In the genomic region with DNA sequence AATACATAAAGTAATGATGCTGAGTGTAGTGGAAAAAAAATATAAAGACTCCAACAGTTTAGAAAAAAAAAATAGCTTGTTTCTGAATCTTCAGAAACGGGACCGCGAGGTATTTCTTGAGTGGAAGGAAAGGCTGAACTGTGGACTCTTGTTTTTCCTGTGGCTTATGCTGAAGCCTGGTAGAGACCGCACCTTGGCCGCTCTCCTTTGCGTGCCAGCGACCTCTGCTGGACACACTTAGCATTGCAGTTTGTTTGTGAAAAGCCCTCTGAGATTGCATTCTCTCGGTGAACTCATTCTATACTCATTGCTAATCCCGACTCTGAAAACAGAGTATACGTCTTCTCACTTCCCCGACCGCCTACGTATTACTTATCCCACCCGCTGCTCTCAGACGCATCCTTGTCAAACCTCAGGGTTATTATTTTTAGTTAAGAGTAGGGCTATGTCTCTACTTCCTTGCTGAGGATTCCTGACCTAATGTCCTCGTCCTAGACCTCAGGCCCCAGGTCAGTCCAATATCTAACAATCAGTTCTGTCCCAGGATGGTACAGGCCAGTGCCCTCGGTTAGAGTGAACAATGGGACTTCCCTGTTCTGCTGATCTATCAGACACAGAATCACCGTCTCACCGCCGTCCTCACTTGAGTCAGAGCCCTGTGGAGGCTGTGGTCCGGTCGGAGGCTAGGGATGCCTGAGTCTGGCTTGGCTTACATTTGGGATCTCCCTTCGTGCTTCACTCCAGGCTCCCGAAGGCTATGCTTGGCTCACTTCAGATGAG, we compare ENCODE assay signal across 8 mouse cellular contexts.
DNase-seq lines count a peak whose midpoint lies in the region; ATAC-seq lines count a peak whose summit lies in the region.

No protein-coding gene starts in this region.

- ATAC-seq in embryonic facial prominence, embryonic 12.5 days (ENCODE audit: insufficient number of reproducible peaks, insufficient read depth, low FRiP score, low TSS enrichment): peak; percentile 62; the same call in 1 of the 2 replicates
- ATAC-seq in kidney, embryonic 14.5 days (ENCODE audit: low FRiP score, low TSS enrichment): peak; percentile 83; the same call in 1 of the 2 replicates
- no peak for ATAC-seq in limb, embryonic 15.5 days (ENCODE audit: insufficient number of reproducible peaks, low FRiP score, low TSS enrichment, low read depth)

- H3K9ac ChIP-seq in embryonic facial prominence, embryonic 12.5 days: no peak overlapping the region
- H3K9ac ChIP-seq in kidney, embryonic 14.5 days (ENCODE audit: low read depth, low read length): no peak overlapping the region
- no peak overlapping the region for H3K9ac ChIP-seq in limb, embryonic 15.5 days

- no peaks in the 10 kb centered on the region for H3K4me1 ChIP-seq in embryonic facial prominence, embryonic 12.5 days
- 0 out of 2 replicates have a peak, but pooled peaks cover 4% of the 10 kb centered on the region for H3K4me1 ChIP-seq in heart, embryonic 10.5 days
- no peaks in the 10 kb centered on the region for H3K4me1 ChIP-seq in kidney, embryonic 14.5 days (ENCODE audit: control insufficient read depth, insufficient read depth, low read length)
- H3K4me1 ChIP-seq in limb, embryonic 15.5 days: no peaks in the 10 kb centered on the region; the same call in 1 of the 2 replicates

- H3K36me3 ChIP-seq in embryonic facial prominence, embryonic 12.5 days: no peaks in the 10 kb centered on the region
- no peaks in the 10 kb centered on the region for H3K36me3 ChIP-seq in heart, embryonic 10.5 days
- no peaks in the 10 kb centered on the region for H3K36me3 ChIP-seq in kidney, embryonic 14.5 days (ENCODE audit: control insufficient read depth, insufficient read depth, low read length)
- H3K36me3 ChIP-seq in limb, embryonic 15.5 days: no peaks in the 10 kb centered on the region

- H3K27me3 ChIP-seq in embryonic facial prominence, embryonic 12.5 days: no peaks in the 10 kb centered on the region
- no peaks in the 10 kb centered on the region for H3K27me3 ChIP-seq in heart, embryonic 10.5 days (ENCODE audit: insufficient read depth, poor library complexity, severe bottlenecking)
- no peaks in the 10 kb centered on the region for H3K27me3 ChIP-seq in kidney, embryonic 14.5 days (ENCODE audit: control insufficient read depth, insufficient read depth, low read length)
- H3K27me3 ChIP-seq in limb, embryonic 15.5 days: no peaks in the 10 kb centered on the region

- H3K4me2 ChIP-seq in embryonic facial prominence, embryonic 12.5 days (replicated peaks): no peak overlapping the region; the same call in 1 of the 2 replicates
- H3K4me2 ChIP-seq in kidney, embryonic 14.5 days (replicated peaks; ENCODE audit: low read depth, low read length): no peak overlapping the region
- 0 out of 2 replicates have a peak overlapping the region, but pooled peaks have one; percentile 20 for H3K4me2 ChIP-seq in limb, embryonic 15.5 days

- no peak overlapping the region for H3K27ac ChIP-seq in embryonic facial prominence, embryonic 12.5 days
- no peak overlapping the region; the same call in 1 of the 2 replicates for H3K27ac ChIP-seq in heart, embryonic 10.5 days
- no peak overlapping the region for H3K27ac ChIP-seq in kidney, embryonic 14.5 days (ENCODE audit: low read depth, low read length)
- no peak overlapping the region for H3K27ac ChIP-seq in limb, embryonic 15.5 days

- peak; percentile 75 for DNase-seq in 416B (ENCODE audit: low read depth)
- DNase-seq in adrenal gland, postnatal 36 days: peak; percentile 73 to 75
- peak; percentile 78 for DNase-seq in heart, embryonic 10.5 days (ENCODE audit: low spot score)
- DNase-seq in naive thymus-derived CD4-positive, alpha-beta T cell, adult 2 months (ENCODE audit: low read depth): peak; percentile 86
- DNase-seq in spleen, postnatal 4 days (ENCODE audit: low spot score in 2 of 2): peak; percentile 53 to 87

- H3K4me3 ChIP-seq in embryonic facial prominence, embryonic 12.5 days: no peak overlapping the region
- peak overlapping the region; percentile 29; the same call in 1 of the 2 replicates for H3K4me3 ChIP-seq in heart, embryonic 10.5 days
- H3K4me3 ChIP-seq in kidney, embryonic 14.5 days (ENCODE audit: low read length): no peak overlapping the region
- no peak overlapping the region for H3K4me3 ChIP-seq in limb, embryonic 15.5 days

- WGBS in embryonic facial prominence, embryonic 12.5 days: 27% methylated on average over 24 of the region's 24 CpGs
- WGBS in heart, embryonic 10.5 days: 24% methylated on average over 24 of the region's 24 CpGs
- WGBS in kidney, embryonic 14.5 days: 33% methylated on average over 24 of the region's 24 CpGs
- 28% methylated on average over 24 of the region's 24 CpGs for WGBS in limb, embryonic 15.5 days

- no peaks in the 10 kb centered on the region for H3K9me3 ChIP-seq in embryonic facial prominence, embryonic 12.5 days
- H3K9me3 ChIP-seq in heart, embryonic 10.5 days: no peaks in the 10 kb centered on the region
- no peaks in the 10 kb centered on the region for H3K9me3 ChIP-seq in kidney, embryonic 14.5 days (ENCODE audit: control insufficient read depth, low read length)
- no peaks in the 10 kb centered on the region for H3K9me3 ChIP-seq in limb, embryonic 15.5 days
